Mouse (Mus musculus) intestine, embryonic 16.5 days (tissue): Measurements from ENCODE around the gene Washc3. TPM values are rescaled to one million over a fixed set of nuclear protein-coding genes. Genes with fewer than 3 reads are reported as not detected.

Experiments
- ATAC-seq: fragments of 200-750 bp; cut with Nextera tagmentation; 2 replicates; pipeline ENCODE4 v1.8.0; 2017; ENCODE audit warnings: moderate TSS enrichment, moderate library complexity
- H3K27ac ChIP-seq: fragments of 300-500 bp; sonication (generic); 2 replicates; pipeline ENCODE4 v1.5.1; 2014; ENCODE audit warnings: mild to moderate bottlenecking, low read length
- H3K27me3 ChIP-seq: fragments of 300-500 bp; sonication (generic); replicated peaks from 2 replicates; pipeline ENCODE4 v1.6.1; 2014; ENCODE audit warnings: low read length, control low read depth, mixed read lengths; ENCODE audit not compliant: control insufficient read depth, insufficient read depth
- H3K36me3 ChIP-seq: fragments of 300-500 bp; sonication (generic); 2 replicates; pipeline ENCODE4 v1.6.1; 2014; ENCODE audit warnings: low read length, control low read depth; ENCODE audit not compliant: control insufficient read depth, insufficient read depth
- H3K4me1 ChIP-seq: fragments of 300-500 bp; sonication (generic); 2 replicates; pipeline ENCODE4 v1.6.1; 2014; ENCODE audit warnings: low read length, control low read depth, mixed read lengths; ENCODE audit not compliant: control insufficient read depth, insufficient read depth
- H3K4me2 ChIP-seq: fragments of 300-500 bp; sonication (generic); 2 replicates; pipeline ENCODE4 v1.6.1; 2014; ENCODE audit warnings: low read depth, low read length, control low read depth
- H3K4me3 ChIP-seq: fragments of 300-500 bp; sonication (generic); 2 replicates; pipeline ENCODE4 v1.5.1; 2014; ENCODE audit warnings: mild to moderate bottlenecking, low read length
- H3K9ac ChIP-seq: fragments of 300-500 bp; sonication (generic); 2 replicates; pipeline ENCODE4 v1.6.1; 2014; ENCODE audit warnings: low read depth, low read length
- H3K9me3 ChIP-seq: fragments of 300-500 bp; sonication (generic); 2 replicates; pipeline ENCODE4 v1.6.1; 2016; ENCODE audit warnings: low read length, control low read depth; ENCODE audit not compliant: control insufficient read depth
- WGBS: fragments of 180-500 bp; shearing (Covaris S2); extraction: QIAGEN DNeasy Blood & Tissue Kit; methylation state at CpG from one replicate; pipeline ENCODE4 v1.1.7; 2014; 5-methylcytosine and 5-hydroxymethylcytosine counted together
- polyA plus RNA-seq: library from polyadenylated mRNA; unstranded; fragments of >200 nt; fragmentation: Nextera tagmentation; extraction: Ambion mirVana; gene quantifications from 2 replicates; pipeline ENCODE4 v1.2.1, GENCODE M21; 2015

The Washc3 gene
- polyA plus RNA-seq, 1 experiment from 2014 or later, result 65.8 TPM

DNA sequence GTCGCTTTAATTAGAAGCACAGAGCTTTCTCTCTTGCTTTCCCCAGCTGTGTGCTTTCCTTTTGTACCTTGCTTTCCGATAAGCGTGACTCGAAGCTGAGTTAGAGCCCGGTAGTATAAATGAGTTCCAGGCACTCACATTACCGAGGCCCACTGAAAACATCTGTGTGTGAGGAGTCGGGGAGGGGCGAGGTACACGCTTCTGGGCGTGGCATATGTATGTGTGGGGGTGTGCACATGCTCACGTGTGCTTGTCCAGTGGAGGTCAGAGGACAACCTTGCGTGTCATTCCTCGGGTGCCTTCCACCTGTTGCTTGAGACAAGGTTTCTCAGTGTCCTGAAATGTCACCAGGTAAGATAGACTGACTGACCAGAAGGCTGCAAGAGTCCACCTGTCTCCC lies 43.8 kb downstream of the Washc3 start:
- WGBS, result 88% methylated on average over 13 of the region's 13 CpGs
- no peak overlapping the region for H3K4me2 ChIP-seq
- no peak for ATAC-seq

DNA sequence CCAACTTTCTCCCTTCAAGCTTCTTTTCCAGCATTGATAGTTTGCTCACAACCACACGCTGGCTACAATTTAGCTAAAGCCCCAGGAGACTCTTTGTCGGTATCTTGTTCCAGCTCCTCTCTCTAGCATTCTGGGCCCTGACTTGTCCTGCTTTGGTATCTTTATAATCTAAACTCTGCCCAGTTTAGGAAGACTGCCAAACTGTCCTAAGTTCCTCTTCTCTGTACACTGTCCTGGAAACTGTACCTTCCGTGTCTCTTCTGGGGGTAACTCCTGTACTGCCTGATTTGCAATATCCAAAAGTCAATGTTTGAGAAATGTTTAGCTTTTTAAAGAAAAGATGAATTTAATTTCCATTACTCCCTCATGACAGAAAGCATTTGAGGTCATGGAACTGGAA lies 49.4 kb downstream of the Washc3 start:
- no peak overlapping the region for H3K9ac ChIP-seq
- H3K27ac ChIP-seq, result no peak overlapping the region
- H3K9me3 ChIP-seq, result no peaks in the 10 kb centered on the region
- no peak for ATAC-seq
- WGBS, result 68% methylated on average over 3 of the region's 3 CpGs
- no peak overlapping the region for H3K4me2 ChIP-seq
- no peaks in the 10 kb centered on the region for H3K27me3 ChIP-seq
- H3K4me3 ChIP-seq, result no peak overlapping the region
- H3K4me1 ChIP-seq, result no peaks in the 10 kb centered on the region
- H3K36me3 ChIP-seq, result no peaks in the 10 kb centered on the region

More for the DNA sequence above, 43.8 kb downstream of the Washc3 start:
- Histone ChIP-seq H3K36me3 (no peaks in the 10 kb centered on the region), H3K9ac (no peak overlapping the region), H3K27ac (no peak overlapping the region), H3K27me3 (no peaks in the 10 kb centered on the region), H3K4me3 (no peak overlapping the region), H3K9me3 (no peaks in the 10 kb centered on the region), H3K4me1 (no peaks in the 10 kb centered on the region)

DNA sequence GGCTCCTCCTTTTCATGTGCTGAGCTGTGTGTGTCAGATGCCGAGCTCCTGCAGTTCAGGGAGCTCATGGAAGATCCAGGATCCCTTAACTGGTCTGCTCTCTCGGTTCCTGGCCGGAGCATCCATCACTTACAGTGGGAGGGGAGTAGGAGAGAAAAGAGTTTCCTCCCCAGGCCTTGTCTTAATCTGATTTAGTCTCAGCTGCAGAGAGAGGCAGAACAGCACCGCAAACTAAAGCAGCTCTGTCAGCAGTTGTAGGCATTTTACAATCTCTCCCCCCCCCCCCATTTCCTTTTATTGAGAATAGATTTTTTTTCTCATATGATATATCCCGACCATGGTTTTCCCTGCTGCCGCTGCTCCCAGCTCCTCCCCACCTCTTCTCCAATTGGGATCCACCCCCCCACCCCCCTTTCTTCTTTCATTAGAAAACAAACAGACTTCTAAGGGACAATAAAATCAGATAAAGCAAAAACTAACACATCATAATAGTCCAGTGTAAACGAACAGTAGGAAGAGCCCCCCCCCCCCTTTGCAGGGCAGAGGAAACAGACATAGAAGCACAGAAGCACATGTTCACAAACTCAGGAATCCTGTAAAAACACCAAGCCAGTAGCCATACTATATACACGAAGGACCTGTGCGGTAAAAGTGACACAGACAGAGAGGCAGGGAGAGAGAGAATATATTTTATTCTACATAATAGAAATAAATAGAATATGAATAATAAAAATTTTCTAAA lies 51.4 kb downstream of the Washc3 start:
- Histone ChIP-seq H3K9me3 (no peaks in the 10 kb centered on the region), H3K27ac (no peak overlapping the region), H3K4me3 (no peak overlapping the region), H3K9ac (no peak overlapping the region), H3K4me2 (no peak overlapping the region), H3K4me1 (no peaks in the 10 kb centered on the region), H3K36me3 (no peaks in the 10 kb centered on the region), H3K27me3 (no peaks in the 10 kb centered on the region)
- no peak for ATAC-seq
- 47% methylated on average over 9 of the region's 9 CpGs for WGBS

DNA sequence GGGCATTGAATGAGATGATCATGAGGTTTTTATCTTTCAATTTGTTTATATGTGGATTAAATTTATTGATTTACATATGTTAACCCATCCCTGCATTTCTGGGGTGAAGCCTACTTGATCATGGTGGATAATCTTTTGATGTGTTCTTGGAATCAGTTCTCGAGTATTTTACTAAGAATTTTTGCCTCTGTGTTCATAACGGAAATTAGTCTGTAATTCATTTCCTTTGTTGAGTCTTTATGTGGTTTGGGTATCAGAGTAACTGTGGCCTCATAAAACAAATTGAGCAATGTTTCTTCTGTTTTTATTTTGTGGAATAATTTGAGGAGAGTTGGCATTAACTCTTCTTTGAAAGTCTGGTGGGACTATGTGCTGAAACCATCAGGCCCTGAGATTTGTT lies 54.7 kb downstream of the Washc3 start:
- Histone ChIP-seq H3K4me1 (no peaks in the 10 kb centered on the region), H3K27ac (no peak overlapping the region), H3K9ac (no peak overlapping the region), H3K9me3 (no peaks in the 10 kb centered on the region), H3K4me2 (no peak overlapping the region), H3K27me3 (no peaks in the 10 kb centered on the region), H3K36me3 (no peaks in the 10 kb centered on the region), H3K4me3 (no peak overlapping the region)
- 87% methylated on average over 2 of the region's 2 CpGs for WGBS
- no peak for ATAC-seq

DNA sequence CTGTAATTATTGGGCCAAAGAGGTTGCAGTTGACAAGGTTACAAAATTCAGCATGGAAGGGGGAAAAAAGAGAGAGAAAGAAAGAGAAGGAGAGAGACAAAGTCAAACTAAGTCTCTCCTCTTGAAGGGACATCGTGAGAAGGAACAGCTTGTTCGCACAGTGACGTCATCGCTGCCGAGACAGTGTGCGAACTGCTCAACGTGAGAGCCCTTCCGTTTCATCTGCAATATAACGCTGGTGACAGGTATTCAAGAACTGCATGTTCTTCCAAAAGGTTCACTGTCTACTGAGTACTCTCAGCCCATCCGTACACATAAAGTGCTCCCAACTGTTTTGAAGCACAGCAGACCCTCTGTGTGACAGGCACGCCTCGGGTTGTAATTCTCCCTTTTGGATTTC lies 59.4 kb downstream of the Washc3 start:
- H3K36me3 ChIP-seq, result no peaks in the 10 kb centered on the region
- no peak overlapping the region for H3K27ac ChIP-seq
- H3K4me2 ChIP-seq, result no peak overlapping the region
- 61% methylated on average over 12 of the region's 12 CpGs for WGBS
- no peak for ATAC-seq
- H3K27me3 ChIP-seq, result no peaks in the 10 kb centered on the region
- peaks cover 3% of the 10 kb centered on the region; the same call in 1 of the 2 replicates for H3K4me1 ChIP-seq
- no peak overlapping the region for H3K4me3 ChIP-seq
- no peak overlapping the region for H3K9ac ChIP-seq
- H3K9me3 ChIP-seq, result no peaks in the 10 kb centered on the region

DNA sequence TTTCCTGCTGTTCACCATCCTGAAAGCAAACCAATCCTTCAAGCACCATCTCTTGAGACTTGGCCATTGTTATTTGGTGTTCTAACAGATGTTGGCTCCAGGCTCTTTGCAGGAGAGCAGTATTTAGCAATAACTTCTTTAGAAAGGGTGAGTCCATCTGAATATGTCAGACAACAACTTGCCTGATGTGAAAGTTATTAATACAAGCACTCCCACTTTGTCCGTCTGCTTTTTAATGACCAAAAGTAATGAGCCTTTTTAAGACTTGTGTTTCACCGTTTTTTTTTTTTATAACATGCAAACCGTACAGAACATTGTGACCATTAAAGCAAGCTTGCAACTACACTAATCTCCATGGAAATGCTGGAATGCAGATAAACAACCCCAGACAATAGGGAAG lies 60.3 kb downstream of the Washc3 start:
- 54% methylated on average over 3 of the region's 3 CpGs for WGBS
- ATAC-seq, result no peak
- Histone ChIP-seq H3K4me1 (peaks cover 3% of the 10 kb centered on the region; the same call in 1 of the 2 replicates), H3K4me3 (no peak overlapping the region), H3K9ac (no peak overlapping the region), H3K36me3 (no peaks in the 10 kb centered on the region), H3K27me3 (no peaks in the 10 kb centered on the region), H3K4me2 (no peak overlapping the region), H3K9me3 (no peaks in the 10 kb centered on the region), H3K27ac (no peak overlapping the region)

DNA sequence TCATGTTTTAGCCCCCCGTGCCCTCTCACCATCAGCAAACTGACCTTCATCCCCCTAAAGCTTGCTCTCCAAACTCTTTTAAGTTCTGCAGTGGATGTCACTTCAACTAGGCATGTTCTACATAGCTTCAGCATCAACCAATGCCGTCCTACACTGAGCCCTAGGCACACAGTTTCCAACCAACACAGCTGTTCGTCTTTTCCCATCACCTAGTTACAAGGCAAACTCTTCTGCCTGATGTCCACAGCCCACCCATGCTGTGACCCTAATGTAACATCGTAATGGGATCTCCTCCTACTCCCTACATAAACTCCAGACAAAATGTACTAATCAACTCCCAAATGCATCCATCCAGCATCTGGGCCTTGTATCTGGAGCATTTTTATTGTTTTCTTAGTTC lies 62.5 kb downstream of the Washc3 start:
- no peak overlapping the region for H3K4me3 ChIP-seq
- WGBS, result 52% methylated on average over 4 of the region's 4 CpGs
- no peaks in the 10 kb centered on the region for H3K9me3 ChIP-seq
- no peak overlapping the region for H3K9ac ChIP-seq
- peaks cover 3% of the 10 kb centered on the region; the same call in 1 of the 2 replicates for H3K4me1 ChIP-seq
- H3K27me3 ChIP-seq, result no peaks in the 10 kb centered on the region
- no peak for ATAC-seq
- no peaks in the 10 kb centered on the region for H3K36me3 ChIP-seq
- no peak overlapping the region for H3K4me2 ChIP-seq
- no peak overlapping the region for H3K27ac ChIP-seq

DNA sequence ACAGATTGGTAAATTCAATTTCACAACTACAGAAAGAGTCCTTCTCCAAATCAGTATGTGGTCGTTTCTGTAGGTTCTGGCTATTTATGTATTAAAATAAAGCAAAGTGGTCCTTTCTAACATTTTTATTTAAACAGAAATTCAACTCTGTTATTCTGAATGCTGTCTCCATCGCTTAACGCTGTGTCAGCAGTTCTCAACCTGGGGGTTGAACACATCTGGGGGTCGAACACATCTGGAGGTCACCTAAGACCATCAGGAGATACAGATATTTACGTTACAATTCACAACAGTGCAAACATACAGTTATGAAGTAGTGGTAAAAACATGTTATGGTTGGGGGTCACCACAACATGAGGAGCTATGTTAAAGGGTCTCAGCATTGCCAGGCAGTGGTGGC lies 73.2 kb downstream of the Washc3 start:
- H3K27ac ChIP-seq, result no peak overlapping the region
- no peak for ATAC-seq
- no peaks in the 10 kb centered on the region for H3K36me3 ChIP-seq
- no peaks in the 10 kb centered on the region for H3K4me1 ChIP-seq
- H3K9ac ChIP-seq, result no peak overlapping the region
- H3K4me2 ChIP-seq, result no peak overlapping the region
- no peak overlapping the region for H3K4me3 ChIP-seq
- 79% methylated on average over 5 of the region's 5 CpGs for WGBS
- no peaks in the 10 kb centered on the region for H3K9me3 ChIP-seq
- no peaks in the 10 kb centered on the region for H3K27me3 ChIP-seq

DNA sequence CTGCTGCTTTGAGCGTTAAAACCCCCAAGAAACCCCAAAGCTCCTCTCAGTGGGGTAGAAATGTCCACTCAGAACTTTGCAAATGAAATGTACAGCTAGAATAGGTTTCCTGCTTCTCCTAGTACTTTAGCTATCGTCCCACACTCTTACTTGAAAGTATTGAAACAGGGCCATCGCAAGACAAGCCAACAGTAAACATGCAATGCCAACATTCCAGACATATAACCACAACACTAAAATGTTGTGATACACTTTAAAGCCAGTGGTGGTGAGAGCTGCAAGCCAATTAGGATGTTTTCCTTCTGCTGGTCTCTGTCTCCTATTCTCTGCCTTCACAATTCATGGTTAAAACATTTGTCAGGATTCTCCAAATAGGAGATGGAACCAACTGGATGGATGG lies 80.8 kb downstream of the Washc3 start:
- H3K4me3 ChIP-seq, result no peak overlapping the region
- H3K4me1 ChIP-seq, result no peaks in the 10 kb centered on the region
- no peaks in the 10 kb centered on the region for H3K36me3 ChIP-seq
- WGBS, result 66% methylated on average over 3 of the region's 3 CpGs
- H3K4me2 ChIP-seq, result no peak overlapping the region
- no peak overlapping the region for H3K9ac ChIP-seq
- H3K9me3 ChIP-seq, result no peaks in the 10 kb centered on the region
- H3K27me3 ChIP-seq, result no peaks in the 10 kb centered on the region
- no peak overlapping the region for H3K27ac ChIP-seq
- ATAC-seq, result no peak
